Mouse (Mus musculus) testis, adult 2 months (tissue): ENCODE measurements around the gene Col4a3.

Experiments used
- CTCF ChIP-seq: fragments of 200-500 bp; IDR thresholded peaks from 2 replicates; pipeline ENCODE4 v1.5.1; 2012; ENCODE audit warnings: low read depth, mild to moderate bottlenecking, inconsistent platforms, low read length, moderate library complexity; ENCODE audit not compliant: control insufficient read depth, insufficient read depth, insufficient replicate concordance
- POLR2A ChIP-seq: fragments of 200-500 bp; IDR thresholded peaks from 2 replicates; pipeline ENCODE4 v1.6.1; 2012; ENCODE audit warnings: low read depth, mild to moderate bottlenecking, inconsistent platforms, low read length, moderate library complexity; ENCODE audit not compliant: control insufficient read depth

- no peak for TF ChIP-seq CTCF
- TF ChIP-seq POLR2A = no peak
Observed at GRCm38 (mm10) chr1:82569405-82569804, 17.3 kb upstream of the Col4a3 start.
